Mouse (Mus musculus): ENCODE measurements at regions not wholly inside any gene's neighbourhood (a gene's known extent, or its start where the extent isn't known, plus 50 kb on each side); places are given as distances from the start of the nearest gene placed in this dataset.

DNA sequence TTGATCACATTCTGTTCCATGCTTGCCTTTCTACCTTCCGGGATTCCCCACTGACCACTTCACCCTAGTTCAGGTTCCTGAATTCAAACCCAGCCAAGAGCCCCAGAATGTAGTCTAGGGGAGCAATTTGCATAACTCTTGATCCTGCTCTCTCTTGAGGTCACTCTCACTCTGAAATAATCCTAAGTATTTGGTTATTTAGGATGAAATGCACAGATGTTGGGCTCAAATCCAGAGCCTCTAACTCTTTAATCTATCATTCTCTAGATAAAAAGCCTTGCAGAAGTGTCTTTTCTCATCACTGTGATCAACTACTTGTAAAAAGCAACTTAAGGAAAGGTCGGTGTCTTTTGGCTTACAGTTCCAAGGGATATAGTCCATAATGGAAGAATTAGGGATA is 57.4 kb upstream of the Ccn6 start:
- DNase-seq = no peak
- intact Hi-C loops (cut with DNase I) = no loop called here
- no peaks in the 10 kb centered on the region for H3K79me2 ChIP-seq (replicated peaks; ENCODE audit: control insufficient read depth, insufficient read depth, low read length)
- no peaks in the 10 kb centered on the region for H3K4me1 ChIP-seq (ENCODE audit: control insufficient read depth, insufficient read depth, low read length)
- no peak overlapping the region for H3K4me3 ChIP-seq
- TF ChIP-seq POLR2A (IDR thresholded peaks at IDR 0.05; ENCODE audit: insufficient read depth, low read depth, low read length) (no peak), EP300 (IDR thresholded peaks at IDR 0.05; ENCODE audit: insufficient read depth, low read depth, low read length) (no peak), CTCF (IDR thresholded peaks at IDR 0.05) (no peak)
- no peak overlapping the region for H3K9ac ChIP-seq (ENCODE audit: low read depth, low read length)
- WGBS = 96% methylated on average over 2 of the region's 2 CpGs
- H3K27ac ChIP-seq = no peak overlapping the region
- no peaks in the 10 kb centered on the region for H3K27me3 ChIP-seq (ENCODE audit: control insufficient read depth, insufficient read depth, low read length)
- H3K36me3 ChIP-seq (ENCODE audit: control insufficient read depth, insufficient read depth, low read length) = no peaks in the 10 kb centered on the region

DNA sequence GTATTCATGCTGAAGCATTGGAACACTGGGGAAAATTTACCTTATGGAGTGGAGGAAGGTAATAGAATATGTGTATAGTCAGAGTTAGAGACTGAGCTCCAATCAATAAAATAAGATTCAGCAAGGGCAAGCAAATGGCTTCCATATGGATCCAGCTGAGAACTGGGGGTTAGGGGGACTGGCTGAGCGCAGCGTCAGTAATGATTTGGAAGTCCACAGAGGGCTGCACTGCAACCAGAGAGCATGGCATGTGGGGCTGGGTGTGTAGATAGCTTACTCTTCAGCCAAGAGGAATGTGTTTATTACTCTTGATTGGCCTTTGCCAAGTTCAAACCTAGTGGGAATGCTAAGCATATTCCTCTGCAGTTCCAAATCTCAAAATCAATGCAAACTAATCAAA is 55.8 kb upstream of the Ccn6 start:
- DNase-seq = no peak
- no peaks in the 10 kb centered on the region for H3K79me2 ChIP-seq (replicated peaks; ENCODE audit: control insufficient read depth, insufficient read depth, low read length)
- no peaks in the 10 kb centered on the region for H3K4me1 ChIP-seq (ENCODE audit: control insufficient read depth, insufficient read depth, low read length)
- no peak overlapping the region for H3K4me3 ChIP-seq
- no peaks in the 10 kb centered on the region for H3K27me3 ChIP-seq (ENCODE audit: control insufficient read depth, insufficient read depth, low read length)
- no peaks in the 10 kb centered on the region for H3K36me3 ChIP-seq (ENCODE audit: control insufficient read depth, insufficient read depth, low read length)
- WGBS = 95% methylated on average over 2 of the region's 2 CpGs
- H3K9ac ChIP-seq (ENCODE audit: low read depth, low read length) = no peak overlapping the region
- no peak overlapping the region for H3K27ac ChIP-seq
- intact Hi-C loops (cut with DNase I) = no loop called here
- TF ChIP-seq EP300 (IDR thresholded peaks at IDR 0.05; ENCODE audit: insufficient read depth, low read depth, low read length) = no peak
- no peak for TF ChIP-seq CTCF (IDR thresholded peaks at IDR 0.05)
- no peak for TF ChIP-seq POLR2A (IDR thresholded peaks at IDR 0.05; ENCODE audit: insufficient read depth, low read depth, low read length)

- intact Hi-C loops (cut with DNase I) = no loop called here
- no peak overlapping the region for H3K4me3 ChIP-seq
- 53% methylated on average over 5 of the region's 5 CpGs for WGBS
Observed at GRCm38 (mm10) chr10:39218151-39218550, 54.6 kb upstream of the Ccn6 start.

GRCm38 (mm10) chr10:39216142-39216904 is 52.7 kb upstream of the Ccn6 start:
- TF ChIP-seq EP300 (IDR thresholded peaks at IDR 0.05; ENCODE audit: insufficient read depth, low read depth, low read length) (no peak), POLR2A (IDR thresholded peaks at IDR 0.05; ENCODE audit: insufficient read depth, low read depth, low read length) (no peak), CTCF (IDR thresholded peaks at IDR 0.05) (no peak)
- Histone ChIP-seq H3K27me3 (ENCODE audit: control insufficient read depth, insufficient read depth, low read length) (no peaks in the 10 kb centered on the region), H3K79me2 (replicated peaks; ENCODE audit: control insufficient read depth, insufficient read depth, low read length) (no peaks in the 10 kb centered on the region), H3K36me3 (ENCODE audit: control insufficient read depth, insufficient read depth, low read length) (no peaks in the 10 kb centered on the region), H3K9ac (ENCODE audit: low read depth, low read length) (no peak overlapping the region), H3K4me3 (no peak overlapping the region), H3K27ac (no peak overlapping the region), H3K4me1 (ENCODE audit: control insufficient read depth, insufficient read depth, low read length) (no peaks in the 10 kb centered on the region)
- whole genome bisulfite sequencing = 93% methylated on average over 14 of the region's 14 CpGs
- DNase-seq = no peak
- intact Hi-C loops (cut with DNase I) = no loop called here

More at GRCm38 (mm10) chr10:39218151-39218550, 54.6 kb upstream of the Ccn6 start:
- H3K9ac ChIP-seq (ENCODE audit: low read depth, low read length) = no peak overlapping the region
- H3K27me3 ChIP-seq (ENCODE audit: control insufficient read depth, insufficient read depth, low read length) = no peaks in the 10 kb centered on the region
- no peaks in the 10 kb centered on the region for H3K79me2 ChIP-seq (replicated peaks; ENCODE audit: control insufficient read depth, insufficient read depth, low read length)
- TF ChIP-seq POLR2A (IDR thresholded peaks at IDR 0.05; ENCODE audit: insufficient read depth, low read depth, low read length) (no peak), EP300 (IDR thresholded peaks at IDR 0.05; ENCODE audit: insufficient read depth, low read depth, low read length) (no peak), CTCF (IDR thresholded peaks at IDR 0.05) (no peak)
- H3K4me1 ChIP-seq (ENCODE audit: control insufficient read depth, insufficient read depth, low read length) = no peaks in the 10 kb centered on the region
- H3K36me3 ChIP-seq (ENCODE audit: control insufficient read depth, insufficient read depth, low read length) = no peaks in the 10 kb centered on the region
- no peak overlapping the region for H3K27ac ChIP-seq
- no peak for DNase-seq

GRCm38 (mm10) chr10:39214563-39214962 is 51.0 kb upstream of the Ccn6 start:
- H3K27ac ChIP-seq = no peak overlapping the region
- 92% methylated on average over 4 of the region's 4 CpGs for WGBS
- H3K9ac ChIP-seq (ENCODE audit: low read depth, low read length) = no peak overlapping the region
- DNase-seq = no peak
- no peak for TF ChIP-seq CTCF (IDR thresholded peaks at IDR 0.05)
- TF ChIP-seq EP300 (IDR thresholded peaks at IDR 0.05; ENCODE audit: insufficient read depth, low read depth, low read length) = no peak
- no peak for TF ChIP-seq POLR2A (IDR thresholded peaks at IDR 0.05; ENCODE audit: insufficient read depth, low read depth, low read length)
- no peaks in the 10 kb centered on the region for H3K36me3 ChIP-seq (ENCODE audit: control insufficient read depth, insufficient read depth, low read length)
- intact Hi-C loops (cut with DNase I) = no loop called here
- no peaks in the 10 kb centered on the region for H3K79me2 ChIP-seq (replicated peaks; ENCODE audit: control insufficient read depth, insufficient read depth, low read length)
- no peaks in the 10 kb centered on the region for H3K4me1 ChIP-seq (ENCODE audit: control insufficient read depth, insufficient read depth, low read length)
- no peak overlapping the region for H3K4me3 ChIP-seq
- H3K27me3 ChIP-seq (ENCODE audit: control insufficient read depth, insufficient read depth, low read length) = no peaks in the 10 kb centered on the region
